Mouse (Mus musculus) thymus, postnatal 36 days (tissue): ENCODE measurements around the gene Gm21887.
"Not testable (repeated sequence)": the region's sequence is repeated elsewhere in the genome, so short reads cannot be mapped to it uniquely, and the experiment has no call there.

Source experiments
- DNase-seq, 2 experiments: peaks; one replicate each; pipeline ENCODE4 v3.0.0; 2022; ENCODE audit warnings: mixed read lengths in 2 of 2

Gm21887 gene

GRCm38 (mm10) chrX:170015883-170016282 is 6.4 kb downstream of the Gm21887 start:
- DNase-seq = not testable (repeated sequence)

GRCm38 (mm10) chrX:170017333-170018245 is 8.1 kb downstream of the Gm21887 start:
- DNase-seq = peak; percentile 93 to 94

- peak; percentile 56 to 80 for DNase-seq
Measured at GRCm38 (mm10) chrX:170018571-170019218, 9.2 kb downstream of the Gm21887 start.

GRCm38 (mm10) chrX:170019219-170019953 is 9.9 kb downstream of the Gm21887 start:
- DNase-seq = peak in 1 of 2 experiments; percentile 67

- peak; percentile 89 to 93 for DNase-seq
Measured at GRCm38 (mm10) chrX:170019954-170020689, 10.7 kb downstream of the Gm21887 start.

- peak; percentile 70 to 71 for DNase-seq
Measured at GRCm38 (mm10) chrX:170020690-170021050, 11.2 kb downstream of the Gm21887 start.

GRCm38 (mm10) chrX:170021205-170021604 is 11.7 kb downstream of the Gm21887 start:
- DNase-seq = not testable (repeated sequence)

- peak; percentile 50 to 54 for DNase-seq
Measured at GRCm38 (mm10) chrX:170021750-170022461, 12.4 kb downstream of the Gm21887 start.
